Mouse (Mus musculus): ENCODE measurements around the gene Esp24.

DNA sequence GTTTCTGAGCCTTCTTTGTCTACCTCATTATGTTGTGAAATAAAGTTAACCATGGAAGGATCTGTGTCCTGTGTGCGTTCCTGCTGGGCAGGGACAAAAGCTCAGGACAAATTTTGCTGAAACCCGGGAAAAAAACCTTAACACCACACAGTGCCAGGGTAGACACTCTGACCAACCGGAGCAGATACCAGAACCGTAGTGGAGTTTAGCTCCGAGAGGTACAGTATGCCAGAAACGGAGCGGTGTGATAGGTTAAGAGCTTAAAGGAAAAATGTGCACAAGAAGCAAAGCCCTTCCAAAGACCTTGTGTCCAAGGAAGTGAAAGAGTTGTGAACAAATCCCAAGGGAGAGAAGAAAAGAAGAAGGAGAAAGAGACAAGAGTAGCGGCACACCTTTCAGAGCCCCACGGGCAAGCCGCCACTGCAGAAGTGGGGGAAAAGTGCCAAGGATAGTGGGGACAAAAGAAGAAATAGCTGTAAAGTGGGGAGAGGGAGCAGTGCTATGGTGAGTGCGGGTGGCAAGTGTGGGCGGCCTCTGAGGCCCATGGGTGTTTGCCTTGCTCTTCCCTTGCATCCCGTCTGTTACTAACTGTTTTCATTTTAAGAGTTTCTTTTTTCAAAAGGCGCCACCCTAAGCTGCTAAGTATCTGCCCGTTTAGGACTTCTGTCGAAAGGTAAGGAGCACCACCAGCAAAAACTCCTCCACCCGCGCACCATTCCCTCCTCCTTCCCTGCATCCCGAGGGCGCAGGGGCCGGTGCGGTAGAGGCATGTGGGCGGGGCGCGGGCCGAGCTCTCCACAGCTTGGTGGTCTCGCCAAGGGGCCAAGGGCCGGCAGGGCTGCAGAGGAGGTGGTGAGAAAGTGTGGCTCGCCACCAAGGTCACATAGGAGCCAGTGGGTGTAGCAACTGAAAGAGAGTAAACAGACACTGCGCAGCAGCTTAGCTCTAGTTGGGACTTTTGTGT is 25.5 kb upstream of the Esp24 start:
- TF ChIP-seq EP300 (IDR thresholded peaks at IDR 0.05; ENCODE audit: insufficient read depth, low read depth, low read length) (no peak), CTCF (IDR thresholded peaks at IDR 0.05) (no peak)

All from heart, adult 2 months (tissue).